Mouse (Mus musculus) testis, adult 2 months (tissue): ENCODE measurements around the gene Pcca.

Experiments
- CTCF ChIP-seq: fragments of 200-500 bp; IDR thresholded peaks from 2 replicates; pipeline ENCODE4 v1.5.1; 2012; ENCODE audit warnings: low read depth, mild to moderate bottlenecking, inconsistent platforms, low read length, moderate library complexity; ENCODE audit not compliant: control insufficient read depth, insufficient read depth, insufficient replicate concordance
- POLR2A ChIP-seq: fragments of 200-500 bp; IDR thresholded peaks from 2 replicates; pipeline ENCODE4 v1.6.1; 2012; ENCODE audit warnings: low read depth, mild to moderate bottlenecking, inconsistent platforms, low read length, moderate library complexity; ENCODE audit not compliant: control insufficient read depth

- TF ChIP-seq CTCF: no peak
- TF ChIP-seq POLR2A: no peak
Observed at GRCm38 (mm10) chr14:122920011-122920410, 385.9 kb downstream of the Pcca start.
